Mouse (Mus musculus): Measurements from ENCODE around the gene Selenos. TPM values are rescaled to one million over a fixed set of nuclear protein-coding genes. Genes with fewer than 3 reads are reported as not detected.

The Selenos gene
- polyA plus RNA-seq, 1 experiment = 109 TPM

GRCm38 (mm10) chr7:66083757-66084156 lies 4.3 kb downstream of the Selenos start:
- peak; percentile 25 for DNase-seq
- H3K4me1 ChIP-seq (ENCODE audit: control insufficient read depth, insufficient read depth, low read length) = peaks cover 6% of the 10 kb centered on the region; the same call in 1 of the 2 replicates
- 67% methylated on average over 6 of the region's 6 CpGs for WGBS
- H3K4me3 ChIP-seq (replicated peaks; ENCODE audit: extremely low read depth, low read depth, low read length) = no peak overlapping the region
- no peak for TF ChIP-seq POLR2A (IDR thresholded peaks at IDR 0.05; ENCODE audit: borderline replicate concordance, extremely low read depth, low read depth, low read length)
- TF ChIP-seq CTCF (IDR thresholded peaks at IDR 0.05; ENCODE audit: insufficient read depth, low read length) = no peak

GRCm38 (mm10) chr7:66084546-66084945 lies 5.1 kb downstream of the Selenos start:
- Histone ChIP-seq H3K4me3 (replicated peaks; ENCODE audit: extremely low read depth, low read depth, low read length) (no peak overlapping the region), H3K4me1 (ENCODE audit: control insufficient read depth, insufficient read depth, low read length) (peaks cover 6% of the 10 kb centered on the region; the same call in 1 of the 2 replicates)
- 57% methylated on average over 7 of the region's 7 CpGs for WGBS
- no peak for DNase-seq
- TF ChIP-seq POLR2A (IDR thresholded peaks at IDR 0.05; ENCODE audit: borderline replicate concordance, extremely low read depth, low read depth, low read length) = no peak
- no peak for TF ChIP-seq CTCF (IDR thresholded peaks at IDR 0.05; ENCODE audit: insufficient read depth, low read length)

GRCm38 (mm10) chr7:66087652-66088051 lies 8.2 kb downstream of the Selenos start:
- 0 out of 2 replicates have a peak, but pooled peaks cover 2% of the 10 kb centered on the region for H3K4me1 ChIP-seq (ENCODE audit: control insufficient read depth, insufficient read depth, low read length)
- WGBS = 90% methylated on average over 4 of the region's 4 CpGs
- TF ChIP-seq POLR2A (IDR thresholded peaks at IDR 0.05; ENCODE audit: borderline replicate concordance, extremely low read depth, low read depth, low read length) = no peak
- TF ChIP-seq CTCF (IDR thresholded peaks at IDR 0.05; ENCODE audit: insufficient read depth, low read length) = no peak
- no peak overlapping the region for H3K4me3 ChIP-seq (replicated peaks; ENCODE audit: extremely low read depth, low read depth, low read length)
- no peak for DNase-seq

- 87% methylated on average over 2 of the region's 2 CpGs for WGBS
- no peak for TF ChIP-seq CTCF (IDR thresholded peaks at IDR 0.05; ENCODE audit: insufficient read depth, low read length)
- DNase-seq = no peak
- Histone ChIP-seq H3K4me1 (ENCODE audit: control insufficient read depth, insufficient read depth, low read length) (0 out of 2 replicates have a peak, but pooled peaks cover 2% of the 10 kb centered on the region), H3K4me3 (replicated peaks; ENCODE audit: extremely low read depth, low read depth, low read length) (no peak overlapping the region)
Observed at GRCm38 (mm10) chr7:66088077-66088476, 8.6 kb downstream of the Selenos start.

GRCm38 (mm10) chr7:66090676-66091190 lies 11.3 kb downstream of the Selenos start:
- WGBS = 87% methylated on average over 11 of the region's 11 CpGs
- no peak for DNase-seq
- Histone ChIP-seq H3K4me3 (replicated peaks; ENCODE audit: extremely low read depth, low read depth, low read length) (no peak overlapping the region), H3K4me1 (ENCODE audit: control insufficient read depth, insufficient read depth, low read length) (no peaks in the 10 kb centered on the region)
- no peak for TF ChIP-seq CTCF (IDR thresholded peaks at IDR 0.05; ENCODE audit: insufficient read depth, low read length)
- no peak for TF ChIP-seq POLR2A (IDR thresholded peaks at IDR 0.05; ENCODE audit: borderline replicate concordance, extremely low read depth, low read depth, low read length)

- no peak for TF ChIP-seq CTCF (IDR thresholded peaks at IDR 0.05; ENCODE audit: insufficient read depth, low read length)
- TF ChIP-seq POLR2A (IDR thresholded peaks at IDR 0.05; ENCODE audit: borderline replicate concordance, extremely low read depth, low read depth, low read length) = no peak
- Histone ChIP-seq H3K4me3 (replicated peaks; ENCODE audit: extremely low read depth, low read depth, low read length) (no peak overlapping the region), H3K4me1 (ENCODE audit: control insufficient read depth, insufficient read depth, low read length) (no peaks in the 10 kb centered on the region)
- WGBS = 88% methylated on average over 7 of the region's 7 CpGs
- no peak for DNase-seq
Observed at GRCm38 (mm10) chr7:66091553-66091952, 12.1 kb downstream of the Selenos start.

GRCm38 (mm10) chr7:66092656-66093055 lies 13.2 kb downstream of the Selenos start:
- 85% methylated on average over 8 of the region's 8 CpGs for WGBS
- TF ChIP-seq POLR2A (IDR thresholded peaks at IDR 0.05; ENCODE audit: borderline replicate concordance, extremely low read depth, low read depth, low read length) = no peak
- no peak for TF ChIP-seq CTCF (IDR thresholded peaks at IDR 0.05; ENCODE audit: insufficient read depth, low read length)

GRCm38 (mm10) chr7:66094141-66094540 lies 14.7 kb downstream of the Selenos start:
- H3K4me3 ChIP-seq (replicated peaks; ENCODE audit: extremely low read depth, low read depth, low read length) = no peak overlapping the region
- no peak for TF ChIP-seq POLR2A (IDR thresholded peaks at IDR 0.05; ENCODE audit: borderline replicate concordance, extremely low read depth, low read depth, low read length)
- no peak for TF ChIP-seq CTCF (IDR thresholded peaks at IDR 0.05; ENCODE audit: insufficient read depth, low read length)
- no peak for DNase-seq
- no peaks in the 10 kb centered on the region for H3K4me1 ChIP-seq (ENCODE audit: control insufficient read depth, insufficient read depth, low read length)
- WGBS = 64% methylated on average over 5 of the region's 5 CpGs

More at GRCm38 (mm10) chr7:66092656-66093055, 13.2 kb downstream of the Selenos start:
- Histone ChIP-seq H3K4me1 (ENCODE audit: control insufficient read depth, insufficient read depth, low read length) (no peaks in the 10 kb centered on the region), H3K4me3 (replicated peaks; ENCODE audit: extremely low read depth, low read depth, low read length) (no peak overlapping the region)
- no peak for DNase-seq

- DNase-seq = no peak
- TF ChIP-seq POLR2A (IDR thresholded peaks at IDR 0.05; ENCODE audit: borderline replicate concordance, extremely low read depth, low read depth, low read length) = no peak
- no peak for TF ChIP-seq CTCF (IDR thresholded peaks at IDR 0.05; ENCODE audit: insufficient read depth, low read length)
- H3K4me1 ChIP-seq (ENCODE audit: control insufficient read depth, insufficient read depth, low read length) = no peaks in the 10 kb centered on the region
- 79% methylated on average over 7 of the region's 7 CpGs for WGBS
- no peak overlapping the region for H3K4me3 ChIP-seq (replicated peaks; ENCODE audit: extremely low read depth, low read depth, low read length)
Observed at GRCm38 (mm10) chr7:66098803-66099202, 19.4 kb downstream of the Selenos start.

GRCm38 (mm10) chr7:66101866-66102265 lies 22.4 kb downstream of the Selenos start:
- peaks cover 8% of the 10 kb centered on the region for H3K4me1 ChIP-seq (ENCODE audit: control insufficient read depth, insufficient read depth, low read length)
- no peak for TF ChIP-seq POLR2A (IDR thresholded peaks at IDR 0.05; ENCODE audit: borderline replicate concordance, extremely low read depth, low read depth, low read length)
- TF ChIP-seq CTCF (IDR thresholded peaks at IDR 0.05; ENCODE audit: insufficient read depth, low read length) = peak; percentile 24; the same call in 1 of the 2 replicates
- no peak for DNase-seq
- 1% methylated on average over 4 of the region's 4 CpGs for WGBS
- H3K4me3 ChIP-seq (replicated peaks; ENCODE audit: extremely low read depth, low read depth, low read length) = no peak overlapping the region

Measured in lung, adult 2 months (tissue).